Mouse (Mus musculus) embryonic fibroblast, embryonic 13.5 days (primary cell): ENCODE data around the gene Nat10. TPM values are rescaled to one million over a fixed set of nuclear protein-coding genes. Genes with fewer than 3 reads are reported as not detected.
A peak's percentile ranks its signal among the peaks of the same experiment; 100 is the strongest.

ENCODE experiments used
- H3K27ac ChIP-seq: 2 replicates; pipeline ENCODE4 v1.5.1; 2012; ENCODE audit warnings: low read length, control low read depth, inconsistent platforms; ENCODE audit not compliant: insufficient read depth
- H3K4me1 ChIP-seq: 2 replicates; pipeline ENCODE4 v1.6.1; 2011; ENCODE audit warnings: low read length; ENCODE audit not compliant: control insufficient read depth, insufficient read depth
- H3K4me3 ChIP-seq: 2 replicates; pipeline ENCODE4 v1.5.1; 2011; ENCODE audit warnings: mild to moderate bottlenecking, control low read depth, low read length; ENCODE audit not compliant: insufficient read depth
- CTCF ChIP-seq: IDR thresholded peaks from 2 replicates; pipeline ENCODE4 v1.5.1; 2011; ENCODE audit warnings: mild to moderate bottlenecking, control low read depth, low read length, moderate library complexity, borderline replicate concordance; ENCODE audit not compliant: insufficient read depth
- POLR2A ChIP-seq: IDR thresholded peaks from 2 replicates; pipeline ENCODE4 v1.6.1; 2011; ENCODE audit warnings: low read depth, mild to moderate bottlenecking, control low read depth, low read length, moderate library complexity
- polyA plus RNA-seq: library from polyadenylated mRNA; stranded (reverse); fragments of >200 nt; gene quantifications from 2 replicates; pipeline ENCODE4 v1.2.4, GENCODE M21; 2011; ENCODE audit warnings: low read depth; ENCODE audit not compliant: missing spikeins, insufficient read length

Nat10 gene
- 30.0 and 32.9 TPM in 2 replicates for polyA plus RNA-seq

- Histone ChIP-seq H3K27ac (peak within 1 kb of the TSS; percentile 38), H3K4me1 (peaks cover 4% of the 10 kb centered on the region; the same call in 1 of the 2 replicates), H3K4me3 (peak within 1 kb of the TSS; percentile 54)
- TF ChIP-seq POLR2A (peak; percentile 75), CTCF (no peak)
Observed at GRCm38 (mm10) chr2:103760906-103761716, at the start of gene Nat10. Gene Nat10, minus strand, starts transcription at chr2:103761270.

GRCm38 (mm10) chr2:103810412-103810811 is 49.3 kb upstream of the Nat10 start:
- no peak overlapping the region for H3K4me3 ChIP-seq
- no peaks in the 10 kb centered on the region for H3K4me1 ChIP-seq
- TF ChIP-seq CTCF (no peak), POLR2A (no peak)
- no peak overlapping the region for H3K27ac ChIP-seq

DNA sequence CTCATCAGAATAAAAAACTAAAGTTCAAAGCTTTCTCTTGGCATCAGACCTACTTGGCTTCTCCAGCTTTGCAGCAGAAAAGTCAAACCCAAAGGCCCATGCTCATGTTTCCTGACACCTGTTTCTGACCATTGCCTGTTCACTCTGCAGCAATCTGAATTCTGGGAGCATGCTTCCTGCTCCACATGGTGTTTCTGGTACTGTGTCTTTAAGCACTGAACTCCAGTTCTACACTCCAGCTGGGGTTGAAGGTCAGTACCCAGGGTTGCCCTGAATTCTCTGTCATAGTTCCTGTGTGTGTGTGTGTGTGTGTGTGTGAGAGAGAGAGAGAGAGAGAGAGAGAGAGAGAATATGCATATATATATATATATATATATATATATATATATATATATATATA is 47.4 kb upstream of the Nat10 start:
- Histone ChIP-seq H3K27ac (no peak overlapping the region), H3K4me3 (no peak overlapping the region), H3K4me1 (no peaks in the 10 kb centered on the region)
- no peak for TF ChIP-seq POLR2A
- no peak for TF ChIP-seq CTCF

- Histone ChIP-seq H3K4me3 (no peak overlapping the region), H3K27ac (no peak overlapping the region), H3K4me1 (no peaks in the 10 kb centered on the region)
- TF ChIP-seq CTCF: no peak
- no peak for TF ChIP-seq POLR2A
Observed at GRCm38 (mm10) chr2:103803770-103804530, 42.9 kb upstream of the Nat10 start.

DNA sequence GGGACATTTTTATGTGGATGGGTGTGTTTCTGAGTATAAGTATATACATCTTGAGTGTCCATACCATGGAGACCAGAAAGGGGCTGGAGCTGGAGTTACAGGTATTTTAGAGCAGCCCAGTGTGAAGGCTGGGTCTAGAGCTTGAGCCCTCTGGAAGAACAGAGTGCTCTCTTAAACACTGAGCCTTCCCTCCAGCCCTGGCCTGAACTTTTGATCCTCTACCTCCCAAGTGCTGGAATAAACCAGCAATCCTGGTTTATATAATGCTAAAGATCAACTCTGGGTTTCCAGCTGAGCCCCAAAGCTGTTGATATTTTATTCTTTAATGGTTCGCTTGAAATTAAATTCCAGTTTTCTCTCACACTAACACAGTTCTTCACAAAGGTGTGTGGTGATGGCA is 41.4 kb upstream of the Nat10 start:
- H3K27ac ChIP-seq: no peak overlapping the region
- no peaks in the 10 kb centered on the region for H3K4me1 ChIP-seq
- TF ChIP-seq CTCF: no peak
- TF ChIP-seq POLR2A: no peak
- no peak overlapping the region for H3K4me3 ChIP-seq

- TF ChIP-seq POLR2A: peak; percentile 92
- TF ChIP-seq CTCF: no peak
- Histone ChIP-seq H3K4me3 (peak within 1 kb of the TSS; percentile 86), H3K4me1 (no peaks in the 10 kb centered on the region), H3K27ac (peak within 1 kb of the TSS; percentile 97)
Observed at GRCm38 (mm10) chr2:103797491-103798009, 36.5 kb upstream of the Nat10 start, which contains the start of gene Caprin1. Gene Caprin1, minus strand, starts transcription at chr2:103797649.

DNA sequence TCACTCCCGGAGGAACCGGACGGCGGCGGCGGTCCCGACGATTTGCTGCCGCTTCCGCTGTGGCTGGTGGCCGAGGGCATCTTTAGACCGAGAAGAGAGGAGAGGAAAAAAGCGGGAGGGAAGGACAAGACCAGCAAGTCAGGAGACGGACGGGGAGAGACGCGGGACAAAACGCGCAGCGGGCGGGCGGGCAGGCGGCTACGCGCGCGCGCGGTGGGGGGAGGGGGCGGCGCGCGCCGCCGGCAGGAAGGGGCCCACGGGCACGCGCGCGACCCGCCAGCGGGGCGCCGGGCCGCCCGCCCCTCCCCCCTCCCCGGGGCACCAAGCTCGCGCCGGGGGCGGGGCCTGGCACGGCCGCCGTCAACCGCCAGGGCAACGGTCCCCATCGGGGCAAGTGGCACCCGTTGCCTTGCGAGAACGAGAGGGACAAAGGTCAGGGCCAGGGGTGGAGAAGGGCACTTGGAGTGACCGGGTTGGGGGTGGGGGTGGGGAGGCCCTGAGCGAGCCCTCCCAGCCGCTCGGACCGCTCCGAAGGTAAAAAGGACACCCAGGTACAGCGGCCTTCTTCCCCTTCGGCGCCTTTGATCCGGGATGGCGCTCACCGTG is 35.9 kb upstream of the Nat10 start:
- Histone ChIP-seq H3K4me3 (peak overlapping the region; percentile 86), H3K4me1 (no peaks in the 10 kb centered on the region), H3K27ac (peak overlapping the region; percentile 97)
- peak; percentile 68 for TF ChIP-seq POLR2A
- TF ChIP-seq CTCF: no peak

DNA sequence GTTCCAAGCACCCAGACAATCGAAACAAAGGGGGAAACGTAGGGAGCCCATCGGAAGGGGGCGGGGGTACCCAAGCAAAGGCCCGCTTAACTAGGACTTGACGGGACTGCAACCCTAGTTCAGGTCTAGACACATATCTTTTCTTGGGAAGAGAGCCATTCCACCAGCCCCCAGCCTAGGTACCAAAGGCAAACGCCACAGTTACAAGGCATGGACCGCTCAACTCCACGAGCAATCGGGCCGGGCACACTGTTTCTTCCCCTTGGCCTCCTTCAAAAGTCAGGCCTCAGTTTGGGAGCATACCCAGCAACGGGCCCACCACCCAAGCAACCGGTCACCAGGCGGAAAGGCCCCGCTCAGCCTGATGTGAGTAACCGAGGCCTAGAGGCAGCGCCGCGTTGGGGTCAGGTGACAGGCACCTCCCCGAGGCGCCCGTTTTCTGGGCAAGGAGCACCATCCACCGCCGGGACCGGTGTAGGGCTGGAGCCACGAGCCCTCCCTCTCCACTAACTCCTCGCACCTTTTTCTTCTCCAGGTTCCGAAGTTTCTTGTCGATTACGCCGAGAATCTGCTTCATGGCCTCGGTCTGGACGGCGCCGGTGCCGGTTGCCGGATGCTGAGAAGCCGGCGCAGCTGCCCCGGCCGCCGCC is 35.3 kb upstream of the Nat10 start:
- Histone ChIP-seq H3K4me3 (peak overlapping the region; percentile 72), H3K27ac (peak overlapping the region; percentile 97), H3K4me1 (no peaks in the 10 kb centered on the region)
- TF ChIP-seq POLR2A: peak; percentile 17; the same call in 1 of the 2 replicates
- TF ChIP-seq CTCF: no peak

DNA sequence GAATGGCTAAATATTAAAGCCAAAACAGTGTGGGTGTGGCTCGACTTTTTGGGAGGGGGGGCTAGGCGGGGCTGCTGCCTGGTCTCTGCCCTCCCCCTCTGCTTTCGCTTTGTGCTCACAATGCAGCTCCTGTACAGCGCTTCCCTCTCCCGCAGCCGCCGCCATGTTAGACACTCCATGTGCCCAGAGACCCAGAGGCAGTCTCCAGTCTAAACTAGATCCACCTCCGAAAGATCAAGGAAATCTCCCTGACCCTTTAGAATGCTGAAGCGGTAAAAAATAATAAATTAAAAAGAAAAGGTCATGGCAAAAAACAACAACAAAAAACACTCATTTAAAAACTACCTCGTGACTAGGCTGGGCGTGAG is 34.8 kb upstream of the Nat10 start:
- peak overlapping the region; percentile 97 for H3K27ac ChIP-seq
- no peak for TF ChIP-seq CTCF
- TF ChIP-seq POLR2A: peak; percentile 85

More for the DNA sequence above, 34.8 kb upstream of the Nat10 start:
- Histone ChIP-seq H3K4me3 (peak overlapping the region; percentile 72), H3K4me1 (no peaks in the 10 kb centered on the region)
